Mouse (Mus musculus) midbrain, embryonic 12.5 days (tissue): ENCODE measurements around the gene Card11. TPM values are rescaled to one million over a fixed set of nuclear protein-coding genes. Genes with fewer than 3 reads are reported as not detected.

Experiments used
- ATAC-seq: fragments of 200-750 bp; cut with Nextera tagmentation; 2 replicates; pipeline ENCODE4 v1.8.0; 2017; ENCODE audit warnings: low read depth, moderate TSS enrichment, moderate library complexity; ENCODE audit not compliant: low FRiP score
- H3K27ac ChIP-seq: fragments of 300-500 bp; sonication (generic); replicated peaks from 2 replicates; pipeline ENCODE4 v1.5.1; 2016; ENCODE audit warnings: mild to moderate bottlenecking
- H3K27me3 ChIP-seq: fragments of 300-500 bp; sonication (generic); 2 replicates; pipeline ENCODE4 v1.6.1; 2016; ENCODE audit warnings: mild to moderate bottlenecking
- H3K36me3 ChIP-seq: fragments of 300-500 bp; sonication (generic); 2 replicates; pipeline ENCODE4 v1.6.1; 2016
- H3K4me1 ChIP-seq: fragments of 300-500 bp; sonication (generic); 2 replicates; pipeline ENCODE4 v1.6.1; 2016
- H3K4me2 ChIP-seq: fragments of 300-500 bp; sonication (generic); replicated peaks from 2 replicates; pipeline ENCODE4 v1.6.1; 2016; ENCODE audit warnings: mild to moderate bottlenecking, moderate library complexity
- H3K4me3 ChIP-seq: fragments of 300-500 bp; sonication (generic); 2 replicates; pipeline ENCODE4 v1.5.1; 2016; ENCODE audit warnings: mild to moderate bottlenecking
- H3K9ac ChIP-seq: fragments of 300-500 bp; sonication (generic); replicated peaks from 2 replicates; pipeline ENCODE4 v1.6.1; 2016; ENCODE audit warnings: mild to moderate bottlenecking, moderate library complexity
- H3K9me3 ChIP-seq: fragments of 300-500 bp; sonication (generic); 2 replicates; pipeline ENCODE4 v1.6.1; 2016; ENCODE audit warnings: mild to moderate bottlenecking
- WGBS: fragments of 180-500 bp; shearing (Covaris S2); methylation state at CpG from one replicate; pipeline ENCODE4 v1.1.7; 2016; 5-methylcytosine and 5-hydroxymethylcytosine counted together
- polyA plus RNA-seq: library from polyadenylated mRNA; unstranded; fragments of >200 nt; fragmentation: Nextera tagmentation; extraction: Ambion mirVana; gene quantifications from 2 replicates; pipeline ENCODE4 v1.2.1, GENCODE M21; 2016

Card11 gene
- polyA plus RNA-seq, 1 experiment from 2014 or later = 0.06 TPM

GRCm38 (mm10) chr5:140889539-140889938, 110.8 kb downstream of the Card11 start:
- Histone ChIP-seq H3K4me3 (no peak overlapping the region), H3K27me3 (peaks cover 3% of the 10 kb centered on the region; the same call in 1 of the 2 replicates), H3K36me3 (no peaks in the 10 kb centered on the region), H3K9ac (no peak overlapping the region), H3K4me1 (0 out of 2 replicates have a peak, but pooled peaks cover 5% of the 10 kb centered on the region), H3K4me2 (no peak overlapping the region), H3K27ac (no peak overlapping the region), H3K9me3 (no peaks in the 10 kb centered on the region)
- ATAC-seq = no peak
- WGBS = 51% methylated on average over 8 of the region's 8 CpGs

- H3K9ac ChIP-seq = no peak overlapping the region
- H3K4me1 ChIP-seq = 0 out of 2 replicates have a peak, but pooled peaks cover 5% of the 10 kb centered on the region
- H3K27me3 ChIP-seq = peaks cover 3% of the 10 kb centered on the region; the same call in 1 of the 2 replicates
- H3K9me3 ChIP-seq = no peaks in the 10 kb centered on the region
- 89% methylated on average over 8 of the region's 8 CpGs for WGBS
- no peak overlapping the region for H3K27ac ChIP-seq
- no peak for ATAC-seq
- no peaks in the 10 kb centered on the region for H3K36me3 ChIP-seq
- no peak overlapping the region for H3K4me2 ChIP-seq
- no peak overlapping the region for H3K4me3 ChIP-seq
Observed at GRCm38 (mm10) chr5:140887871-140888270, 112.5 kb downstream of the Card11 start.

GRCm38 (mm10) chr5:140884966-140885365, 115.4 kb downstream of the Card11 start:
- 68% methylated on average over 13 of the region's 13 CpGs for WGBS
- ATAC-seq = no peak

GRCm38 (mm10) chr5:140882391-140882790, 118.0 kb downstream of the Card11 start:
- Histone ChIP-seq H3K27me3 (no peaks in the 10 kb centered on the region), H3K36me3 (no peaks in the 10 kb centered on the region), H3K27ac (no peak overlapping the region), H3K4me2 (no peak overlapping the region), H3K4me1 (no peaks in the 10 kb centered on the region), H3K4me3 (no peak overlapping the region), H3K9me3 (no peaks in the 10 kb centered on the region), H3K9ac (no peak overlapping the region)
- WGBS = 83% methylated on average over 4 of the region's 4 CpGs
- no peak for ATAC-seq

More at GRCm38 (mm10) chr5:140884966-140885365, 115.4 kb downstream of the Card11 start:
- no peak overlapping the region for H3K27ac ChIP-seq
- no peak overlapping the region for H3K4me2 ChIP-seq
- no peaks in the 10 kb centered on the region for H3K36me3 ChIP-seq
- H3K27me3 ChIP-seq = no peaks in the 10 kb centered on the region
- no peaks in the 10 kb centered on the region for H3K4me1 ChIP-seq
- H3K9me3 ChIP-seq = no peaks in the 10 kb centered on the region
- H3K9ac ChIP-seq = no peak overlapping the region
- no peak overlapping the region for H3K4me3 ChIP-seq

- ATAC-seq = no peak
- no peak overlapping the region for H3K9ac ChIP-seq
- 63% methylated on average over 10 of the region's 10 CpGs for WGBS
- H3K27ac ChIP-seq = no peak overlapping the region
- H3K4me3 ChIP-seq = no peak overlapping the region
- no peak overlapping the region for H3K4me2 ChIP-seq
- H3K36me3 ChIP-seq = no peaks in the 10 kb centered on the region
- no peaks in the 10 kb centered on the region for H3K9me3 ChIP-seq
- no peaks in the 10 kb centered on the region for H3K27me3 ChIP-seq
- no peaks in the 10 kb centered on the region for H3K4me1 ChIP-seq
Observed at GRCm38 (mm10) chr5:140880151-140880550, 120.2 kb downstream of the Card11 start.

GRCm38 (mm10) chr5:140878644-140879043, 121.7 kb downstream of the Card11 start:
- H3K9ac ChIP-seq = no peak overlapping the region
- no peak overlapping the region for H3K4me2 ChIP-seq
- H3K4me3 ChIP-seq = no peak overlapping the region
- no peak for ATAC-seq
- H3K36me3 ChIP-seq = no peaks in the 10 kb centered on the region
- H3K27ac ChIP-seq = no peak overlapping the region
- H3K4me1 ChIP-seq = no peaks in the 10 kb centered on the region
- 0 out of 2 replicates have a peak, but pooled peaks cover 5% of the 10 kb centered on the region for H3K27me3 ChIP-seq
- no peaks in the 10 kb centered on the region for H3K9me3 ChIP-seq
- 68% methylated on average over 6 of the region's 6 CpGs for WGBS

- Histone ChIP-seq H3K27me3 (peaks cover 16% of the 10 kb centered on the region; the same call in 1 of the 2 replicates), H3K4me2 (no peak overlapping the region), H3K9ac (no peak overlapping the region), H3K27ac (no peak overlapping the region), H3K4me3 (no peak overlapping the region), H3K36me3 (no peaks in the 10 kb centered on the region), H3K9me3 (no peaks in the 10 kb centered on the region), H3K4me1 (peaks cover 8% of the 10 kb centered on the region; the same call in 1 of the 2 replicates)
- no peak for ATAC-seq
- 83% methylated on average over 6 of the region's 6 CpGs for WGBS
Observed at GRCm38 (mm10) chr5:140873736-140874307, 126.6 kb downstream of the Card11 start.

- H3K4me1 ChIP-seq = peaks cover 8% of the 10 kb centered on the region; the same call in 1 of the 2 replicates
- peaks cover 16% of the 10 kb centered on the region; the same call in 1 of the 2 replicates for H3K27me3 ChIP-seq
- peak overlapping the region; percentile 22; the same call in 1 of the 2 replicates for H3K4me2 ChIP-seq
- no peaks in the 10 kb centered on the region for H3K36me3 ChIP-seq
- 21% methylated on average over 18 of the region's 18 CpGs for WGBS
- no peak overlapping the region for H3K27ac ChIP-seq
- no peaks in the 10 kb centered on the region for H3K9me3 ChIP-seq
- ATAC-seq = no peak
- H3K9ac ChIP-seq = no peak overlapping the region
- no peak overlapping the region for H3K4me3 ChIP-seq
Observed at GRCm38 (mm10) chr5:140873039-140873551, 127.3 kb downstream of the Card11 start.

GRCm38 (mm10) chr5:140872532-140873038, 127.8 kb downstream of the Card11 start:
- peak overlapping the region; percentile 22; the same call in 1 of the 2 replicates for H3K4me2 ChIP-seq
- H3K27me3 ChIP-seq = peaks cover 16% of the 10 kb centered on the region; the same call in 1 of the 2 replicates
- peaks cover 8% of the 10 kb centered on the region; the same call in 1 of the 2 replicates for H3K4me1 ChIP-seq
- H3K27ac ChIP-seq = no peak overlapping the region
- no peak overlapping the region for H3K9ac ChIP-seq
- H3K4me3 ChIP-seq = no peak overlapping the region
- H3K36me3 ChIP-seq = no peaks in the 10 kb centered on the region
- 34% methylated on average over 11 of the region's 11 CpGs for WGBS
- no peak for ATAC-seq
- no peaks in the 10 kb centered on the region for H3K9me3 ChIP-seq

- WGBS = 71% methylated on average over 6 of the region's 6 CpGs
- Histone ChIP-seq H3K9ac (no peak overlapping the region), H3K27ac (no peak overlapping the region)
Observed at GRCm38 (mm10) chr5:140871241-140871640, 129.1 kb downstream of the Card11 start.

GRCm38 (mm10) chr5:140869034-140869433, 131.3 kb downstream of the Card11 start:
- peaks cover 8% of the 10 kb centered on the region; the same call in 1 of the 2 replicates for H3K4me1 ChIP-seq
- no peak overlapping the region for H3K9ac ChIP-seq
- 78% methylated on average over 2 of the region's 2 CpGs for WGBS
- H3K4me2 ChIP-seq = no peak overlapping the region
- ATAC-seq = no peak
- no peaks in the 10 kb centered on the region for H3K9me3 ChIP-seq
- no peak overlapping the region for H3K27ac ChIP-seq
- no peaks in the 10 kb centered on the region for H3K36me3 ChIP-seq
- H3K27me3 ChIP-seq = peaks cover 14% of the 10 kb centered on the region; the same call in 1 of the 2 replicates
- no peak overlapping the region for H3K4me3 ChIP-seq

More at GRCm38 (mm10) chr5:140871241-140871640, 129.1 kb downstream of the Card11 start:
- ATAC-seq = no peak
- no peaks in the 10 kb centered on the region for H3K36me3 ChIP-seq
- H3K4me3 ChIP-seq = no peak overlapping the region
- peaks cover 8% of the 10 kb centered on the region; the same call in 1 of the 2 replicates for H3K4me1 ChIP-seq
- H3K9me3 ChIP-seq = no peaks in the 10 kb centered on the region
- H3K4me2 ChIP-seq = no peak overlapping the region
- peaks cover 16% of the 10 kb centered on the region; the same call in 1 of the 2 replicates for H3K27me3 ChIP-seq

GRCm38 (mm10) chr5:140859730-140860129, 140.7 kb downstream of the Card11 start:
- Histone ChIP-seq H3K27ac (no peak overlapping the region), H3K4me3 (no peak overlapping the region), H3K9ac (no peak overlapping the region), H3K36me3 (no peaks in the 10 kb centered on the region), H3K4me2 (no peak overlapping the region), H3K27me3 (no peaks in the 10 kb centered on the region), H3K4me1 (no peaks in the 10 kb centered on the region), H3K9me3 (no peaks in the 10 kb centered on the region)
- ATAC-seq = no peak
- WGBS = 85% methylated on average over 5 of the region's 5 CpGs
